Mouse (Mus musculus) embryo, embryonic 10.5 days (tissue): ENCODE measurements around the gene Nup133.
"Not testable (repeated sequence)": the region's sequence is repeated elsewhere in the genome, so short reads cannot be mapped to it uniquely, and the experiment has no call there.

Source experiments
- DNase-seq: peaks from one replicate; pipeline ENCODE4 v3.0.0-alpha.2; 2015; ENCODE audit warnings: low spot score

Nup133 gene

DNA sequence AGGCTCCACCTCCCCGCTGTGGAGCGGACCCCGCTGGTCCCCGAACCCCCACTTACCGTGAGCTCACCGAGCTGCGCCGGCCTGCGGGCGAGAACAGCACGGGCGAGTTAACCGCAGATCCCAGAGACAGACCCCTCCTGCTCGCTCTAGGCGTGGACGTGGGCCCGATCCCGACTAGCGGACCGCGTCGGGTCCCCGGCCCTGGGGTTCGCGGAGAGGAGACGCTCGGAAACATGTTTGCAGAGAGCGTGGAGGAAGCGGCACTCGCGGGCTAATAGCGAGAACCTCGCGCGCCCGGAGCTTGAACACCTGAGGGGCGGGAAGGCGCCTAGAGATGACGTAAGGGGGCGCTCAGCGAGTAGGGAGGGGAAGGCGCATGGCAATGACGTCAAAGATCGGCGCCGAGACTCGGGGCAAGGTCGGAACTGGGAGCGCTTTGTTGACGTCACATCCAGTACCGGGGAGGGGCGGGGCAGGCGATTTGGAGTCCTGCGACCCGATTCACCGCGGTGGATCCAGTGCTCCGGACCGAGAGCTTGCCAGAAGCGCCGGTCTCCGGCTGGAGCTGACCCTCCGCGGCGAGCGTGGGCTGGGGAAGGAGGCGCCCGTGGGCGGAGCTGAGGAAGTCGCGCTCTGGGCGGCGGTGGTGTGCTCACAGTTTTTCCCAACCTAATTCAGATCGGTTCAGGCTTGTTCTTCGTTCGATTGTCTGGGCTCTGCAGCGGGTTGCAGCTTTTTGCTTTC, at the start of gene Nup133:
Gene Nup133, minus strand, starts transcription at position 324 of the 744 bp plus-strand sequence.
- peak; percentile 99 for DNase-seq

DNA sequence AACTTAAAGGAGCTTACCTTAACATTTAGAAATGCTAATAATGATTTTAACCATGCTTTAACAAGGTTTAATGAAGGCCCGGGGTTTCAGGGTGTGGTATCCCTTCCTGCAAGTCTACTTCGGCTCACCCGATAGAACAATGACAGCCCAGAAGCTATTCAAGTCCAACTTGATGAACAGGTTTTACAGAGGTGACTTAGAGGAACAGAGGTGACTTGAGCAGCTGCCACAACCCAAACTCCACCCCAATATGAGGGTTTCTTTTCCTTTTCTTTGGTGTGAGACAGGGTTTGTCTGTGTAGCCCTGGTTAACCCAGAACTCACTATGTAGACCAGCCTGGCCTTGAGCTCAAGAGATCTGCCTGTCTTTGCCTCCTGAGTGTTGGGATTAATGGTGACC, 44.9 kb upstream of the Nup133 start:
- no peak for DNase-seq

DNA sequence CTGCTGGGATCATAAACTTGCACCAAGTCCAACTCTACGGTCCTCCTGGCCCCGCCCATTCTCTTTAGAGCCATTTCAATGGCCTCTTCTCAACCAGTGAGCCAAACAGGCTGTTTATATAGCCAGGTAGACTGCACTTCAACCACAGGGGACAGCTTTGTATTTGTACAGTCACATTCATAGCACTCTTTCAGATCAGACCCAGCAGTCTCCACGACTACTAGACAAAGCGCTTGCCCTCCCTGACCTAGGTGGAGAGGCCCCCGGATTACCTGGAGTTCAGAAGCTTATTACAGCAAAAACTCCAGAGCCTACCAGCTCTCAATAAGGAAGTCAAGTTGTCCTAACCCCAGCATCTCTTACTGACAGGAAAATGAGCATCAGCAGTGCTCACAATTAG, 44.5 kb upstream of the Nup133 start:
- no peak for DNase-seq

DNA sequence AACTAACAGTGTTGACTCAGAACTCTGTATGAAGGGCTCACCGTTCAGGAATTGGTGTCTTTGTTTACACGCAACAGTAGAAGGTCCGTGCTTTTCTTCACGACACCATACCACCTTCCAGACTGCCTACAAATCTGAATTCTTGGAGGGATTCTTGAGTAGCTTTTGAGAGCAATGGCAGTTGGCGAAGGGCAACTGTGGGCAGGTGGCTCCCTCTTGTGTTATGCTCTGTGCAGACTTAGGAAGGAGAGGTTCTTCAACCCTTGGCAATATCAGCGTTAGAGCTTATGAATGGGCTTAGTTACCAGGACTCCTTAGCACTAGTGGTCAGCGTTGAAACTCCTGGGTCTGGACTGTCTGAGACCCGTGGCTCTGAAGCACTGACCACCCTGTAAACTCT, 43.5 kb upstream of the Nup133 start:
- no peak for DNase-seq

DNA sequence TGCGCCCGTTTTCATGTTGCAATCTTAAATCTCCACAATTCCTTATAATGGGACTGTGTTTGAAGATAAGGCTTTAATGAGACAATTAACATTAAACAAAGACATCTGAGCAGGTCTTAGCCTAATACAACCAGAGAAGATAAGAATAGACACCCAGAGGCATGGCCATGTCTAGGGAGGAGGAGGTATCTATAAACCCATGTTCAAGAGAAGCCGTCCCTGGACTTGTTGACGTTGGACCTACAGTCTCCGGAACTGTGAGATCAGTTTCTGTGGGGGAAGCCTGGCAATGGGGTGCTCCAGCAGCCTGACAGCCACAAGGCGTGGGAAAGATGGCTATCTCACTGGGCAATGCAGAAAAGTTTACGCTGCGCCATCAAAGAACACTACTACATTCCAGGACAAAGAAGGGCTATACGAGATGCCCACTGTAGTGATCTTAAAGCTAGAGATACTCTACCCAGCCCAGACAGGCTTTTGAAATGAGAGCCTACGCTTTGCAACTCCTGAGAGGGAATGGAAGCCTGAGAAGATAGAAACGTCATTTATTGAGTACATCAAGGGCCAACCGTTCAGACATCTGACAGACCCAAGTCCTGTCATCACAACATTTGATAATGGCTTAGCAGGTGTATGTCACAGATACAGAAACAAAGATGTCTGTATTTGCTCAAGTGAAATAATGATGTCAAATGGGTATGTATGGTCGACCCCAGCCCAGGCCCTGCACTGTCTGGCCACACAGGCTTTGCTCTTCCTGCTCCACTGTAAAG, 41.4 kb upstream of the Nup133 start:
- DNase-seq: no peak

DNA sequence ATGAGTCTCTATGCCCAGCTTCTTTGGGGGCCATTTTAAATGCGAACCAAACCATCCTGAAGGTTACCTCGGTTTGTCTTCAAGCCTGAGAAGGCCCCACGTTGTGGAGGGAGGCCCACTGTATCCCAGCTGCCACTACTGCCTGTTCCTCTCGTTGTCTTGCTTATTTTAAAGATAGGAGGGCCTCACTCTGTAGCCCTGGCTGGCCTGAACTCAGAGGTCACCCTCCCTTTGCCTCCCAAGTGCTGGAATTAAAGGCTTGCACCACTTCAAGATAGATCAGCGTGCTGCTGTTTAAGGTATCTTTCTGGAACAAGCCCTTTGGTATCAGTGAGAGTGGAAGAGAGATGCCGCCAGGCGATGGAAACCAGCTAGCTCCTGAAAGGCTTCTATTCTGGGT, 40.1 kb upstream of the Nup133 start:
- DNase-seq: no peak

DNA sequence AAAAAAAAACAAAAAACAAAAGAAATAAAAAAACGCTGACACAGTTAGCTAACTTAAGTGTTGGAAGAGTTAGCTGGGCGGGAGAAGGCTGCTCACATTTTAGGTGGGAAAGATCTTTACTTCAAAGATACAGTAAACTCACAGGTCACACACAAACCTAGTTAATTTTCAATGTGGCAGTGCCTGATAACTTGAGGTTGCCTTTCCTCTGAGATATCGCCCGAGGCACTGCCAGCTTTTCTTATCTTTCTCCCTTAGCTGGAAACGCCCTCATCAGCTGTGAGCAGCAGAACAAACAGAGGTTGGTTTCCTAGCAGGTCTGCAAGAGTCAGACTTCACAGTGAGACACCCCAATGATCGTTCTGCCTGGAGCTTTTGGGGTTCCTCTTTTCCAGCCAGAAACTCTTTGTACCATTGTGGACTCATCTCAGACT, 39.6 kb upstream of the Nup133 start:
- peak; percentile 9 for DNase-seq

DNA sequence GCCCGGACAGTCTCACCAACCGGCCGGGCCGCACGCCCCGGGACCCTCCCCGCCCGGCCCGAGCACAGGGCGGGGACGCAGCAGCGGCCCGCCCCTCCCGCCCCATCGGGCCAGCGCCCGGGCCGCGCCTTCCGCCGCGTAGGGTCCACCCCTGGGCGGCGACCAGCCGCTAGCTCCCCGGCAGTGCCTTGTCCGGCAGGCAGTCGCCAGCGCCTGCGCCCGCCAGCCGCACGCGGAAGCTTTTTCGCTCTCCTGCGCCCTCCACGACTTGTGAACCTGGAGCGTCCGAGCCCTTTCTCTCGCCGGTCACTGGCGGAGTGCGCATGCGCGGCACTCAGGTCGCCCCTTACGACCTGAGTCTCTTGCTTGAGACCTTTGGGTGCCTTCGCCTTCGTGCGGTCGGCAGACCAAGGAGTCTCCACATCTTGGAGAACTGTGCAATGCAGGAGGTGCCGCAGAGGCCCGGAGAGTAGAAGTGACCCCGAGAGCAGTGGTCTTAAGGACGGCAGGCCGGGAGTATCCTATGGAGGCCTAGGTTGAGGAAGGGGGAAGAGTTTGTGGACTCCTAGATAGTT, 33.8 kb upstream of the Nup133 start, which contains the start of gene Abcb10:
Gene Abcb10, minus strand, starts transcription at position 297 of the 575 bp plus-strand sequence.
- DNase-seq: peak; percentile 92

DNA sequence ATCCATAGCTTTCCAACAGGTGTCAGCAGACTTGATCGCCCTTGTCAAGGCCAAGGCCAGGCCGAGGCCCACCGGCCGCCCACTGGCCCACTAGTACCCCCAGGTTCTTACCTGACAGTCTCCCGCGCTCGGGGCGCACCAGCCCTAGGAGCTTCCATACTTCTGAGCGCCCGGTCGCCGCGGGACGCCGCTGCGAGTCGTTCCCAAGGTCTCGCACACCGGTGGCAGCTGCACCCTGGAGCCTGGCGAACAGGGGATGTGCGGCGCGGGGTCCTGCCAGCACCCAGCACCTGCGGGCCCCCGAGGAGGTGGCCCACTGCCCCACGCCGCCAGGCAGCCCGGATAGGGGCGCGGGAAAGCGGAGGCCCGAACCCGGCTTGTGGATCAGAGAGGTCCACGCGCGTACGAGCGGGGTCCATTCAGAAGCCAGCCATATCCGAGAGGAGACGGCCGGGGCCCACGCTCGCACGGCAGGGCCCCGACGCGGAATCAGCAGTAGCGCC, 33.3 kb upstream of the Nup133 start:
- peak; percentile 43 for DNase-seq

DNA sequence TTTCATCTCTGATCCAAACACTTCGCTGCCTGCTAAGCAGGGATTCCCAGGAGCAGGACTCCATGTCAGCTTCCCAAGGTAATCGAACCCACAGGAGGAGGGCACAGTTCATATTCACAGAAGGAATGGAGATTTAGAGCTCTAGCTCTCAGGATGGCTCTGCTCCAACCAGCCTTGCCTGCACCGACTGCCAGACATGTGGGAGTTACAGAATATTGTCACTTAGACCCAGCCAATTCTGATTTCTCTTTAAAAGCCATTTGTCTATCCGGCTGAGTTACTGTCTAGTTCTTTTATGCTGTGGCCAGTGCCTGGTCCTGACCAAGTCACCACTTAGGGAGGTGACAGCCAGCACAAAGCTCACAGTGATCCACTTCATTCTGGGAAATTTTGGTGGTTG, 32.6 kb upstream of the Nup133 start:
- no peak for DNase-seq

DNA sequence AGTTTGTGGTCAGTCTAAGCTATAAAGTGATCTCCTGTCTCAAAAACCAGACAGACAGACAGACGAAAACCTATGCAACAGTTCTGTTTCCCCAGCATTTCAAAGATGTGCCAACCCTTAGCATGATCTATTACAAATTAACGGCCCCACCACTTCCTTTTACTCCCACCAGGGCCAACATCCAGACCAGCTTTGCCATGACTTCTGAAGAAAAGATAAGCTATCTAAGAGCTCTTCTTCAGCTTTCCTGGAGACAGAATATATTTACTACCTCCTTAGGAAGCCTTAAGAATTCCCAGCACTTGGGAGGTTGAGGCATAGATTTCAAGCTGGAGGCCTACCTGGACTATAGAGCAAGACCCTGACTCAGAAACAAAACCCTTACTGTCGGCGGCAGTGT, 31.2 kb upstream of the Nup133 start:
- DNase-seq: no peak

DNA sequence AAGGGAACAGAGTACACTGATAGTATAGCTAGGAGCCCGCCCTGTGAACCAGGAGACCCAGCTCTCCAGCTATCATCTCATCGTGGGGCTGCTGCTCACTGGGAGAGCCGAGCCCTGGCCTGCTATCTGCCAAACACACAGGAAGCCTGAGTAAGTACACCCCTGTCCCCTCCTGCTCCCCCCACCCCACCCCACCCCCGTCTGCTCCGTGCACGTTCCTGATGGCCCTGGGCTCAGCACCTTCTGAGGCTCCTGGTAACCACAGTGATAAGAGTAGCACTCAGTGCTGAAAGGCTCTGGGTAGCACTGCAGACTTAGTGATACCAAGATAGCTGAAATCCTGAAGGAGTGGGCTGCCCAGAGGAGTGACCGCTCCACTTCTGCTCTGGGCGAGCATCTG, 29.9 kb upstream of the Nup133 start:
- DNase-seq: no peak

DNA sequence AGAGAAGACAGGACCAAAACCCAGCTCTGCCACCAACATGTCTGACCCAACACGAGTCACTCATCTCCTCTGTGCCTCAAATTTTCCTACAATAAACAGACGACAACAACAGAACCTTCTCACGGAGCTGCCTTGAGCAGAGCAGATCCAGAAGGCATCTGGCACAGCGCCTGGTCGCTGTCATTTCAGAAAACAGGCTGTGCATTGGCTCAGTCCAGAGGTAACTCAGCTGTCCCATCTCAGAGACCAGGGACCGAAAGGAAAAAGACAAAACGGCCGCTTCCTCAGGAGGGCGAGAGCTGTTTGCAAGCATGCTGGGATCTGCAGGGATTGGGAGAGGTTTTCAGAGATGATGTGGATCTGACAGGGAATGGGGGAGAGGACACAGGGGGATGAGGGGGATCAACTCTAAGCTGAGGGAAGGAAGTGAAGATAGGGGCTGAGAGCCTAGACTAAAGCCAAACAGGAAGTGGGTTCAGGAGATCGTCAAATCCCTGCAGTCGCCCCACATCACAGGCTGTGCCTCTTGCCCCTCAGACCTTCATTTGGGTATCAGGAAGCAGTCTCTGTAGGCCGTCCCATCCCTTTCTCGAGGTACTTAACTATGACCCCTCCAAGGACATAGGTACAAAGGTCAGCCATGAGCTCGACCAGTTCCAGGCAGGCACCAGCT, 29.2 kb upstream of the Nup133 start:
- no peak for DNase-seq

DNA sequence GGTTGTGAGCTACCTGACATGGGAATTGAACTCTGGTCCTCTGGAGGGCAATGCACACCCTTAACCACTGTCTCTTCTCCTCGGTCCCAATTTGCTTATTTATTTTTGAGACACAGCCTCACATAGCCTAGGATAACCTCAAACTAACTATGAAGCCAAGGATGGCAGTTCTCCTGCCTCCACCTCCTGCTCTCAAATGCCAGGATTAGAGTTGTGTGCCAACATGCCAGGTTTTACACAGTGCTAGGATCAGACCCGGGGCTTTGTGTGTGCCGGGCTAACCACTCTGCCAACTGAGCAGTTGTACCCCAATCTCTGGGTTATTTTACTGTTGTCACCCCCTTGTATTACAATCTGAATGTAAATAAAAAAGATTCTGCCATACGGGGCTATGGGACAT, 28.4 kb upstream of the Nup133 start:
- DNase-seq: no peak

DNA sequence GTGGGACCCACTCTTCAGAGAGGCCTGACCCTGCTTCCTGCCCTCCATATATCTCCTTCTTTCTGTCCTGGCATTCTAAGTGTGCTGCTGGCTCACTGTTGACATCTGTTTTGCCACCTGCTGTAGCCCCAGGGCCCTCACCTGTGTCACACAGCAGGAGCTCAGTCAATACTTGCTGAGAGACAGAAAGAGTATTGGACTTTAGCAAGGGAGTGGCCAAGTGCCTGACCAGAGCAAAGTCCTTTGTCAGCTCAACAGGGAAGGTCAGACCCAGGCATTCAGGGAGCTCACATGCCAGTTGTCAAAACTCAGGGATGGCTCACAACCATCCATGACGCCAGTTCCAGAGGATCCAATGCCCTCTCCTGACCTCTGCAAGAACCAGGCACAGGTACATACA, 24.4 kb upstream of the Nup133 start:
- DNase-seq: no peak

DNA sequence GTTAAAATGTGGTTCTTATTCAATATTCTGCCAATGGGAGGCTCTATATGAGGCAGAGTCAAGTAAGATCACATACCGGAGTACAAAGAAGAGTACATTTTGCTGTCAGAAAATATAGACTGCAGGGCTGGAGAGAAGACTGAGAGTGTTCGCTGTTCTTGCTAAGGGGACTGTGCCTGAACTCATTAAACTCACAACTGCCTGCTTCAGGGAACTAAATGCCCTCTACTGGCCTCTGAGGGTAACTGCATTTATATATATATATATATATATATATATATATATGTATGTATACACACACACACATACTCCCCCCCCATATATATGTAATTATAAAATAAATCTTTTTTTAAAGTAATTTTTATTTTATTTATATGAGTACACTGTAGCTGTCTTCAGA, 17.8 kb upstream of the Nup133 start:
- DNase-seq: peak; percentile 48

DNA sequence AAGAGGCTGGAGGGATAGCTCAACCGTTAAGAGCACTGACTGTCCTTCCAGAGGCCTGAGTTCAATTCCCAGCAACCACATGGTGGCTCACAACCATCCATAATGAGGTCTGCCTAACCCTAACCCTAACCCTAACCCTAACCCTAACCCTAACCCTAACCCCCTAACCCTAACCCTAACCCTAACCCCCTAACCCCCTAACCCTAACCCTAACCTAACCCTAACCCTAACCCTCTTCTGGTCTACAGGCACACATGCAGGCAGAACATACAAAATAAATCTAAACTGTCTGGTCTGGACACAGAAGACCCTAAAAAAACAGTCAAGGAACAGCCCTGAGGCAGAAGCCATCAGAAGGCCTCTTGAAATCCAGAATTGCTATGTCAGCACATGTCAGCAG, 12.3 kb upstream of the Nup133 start:
- DNase-seq: no peak

DNA sequence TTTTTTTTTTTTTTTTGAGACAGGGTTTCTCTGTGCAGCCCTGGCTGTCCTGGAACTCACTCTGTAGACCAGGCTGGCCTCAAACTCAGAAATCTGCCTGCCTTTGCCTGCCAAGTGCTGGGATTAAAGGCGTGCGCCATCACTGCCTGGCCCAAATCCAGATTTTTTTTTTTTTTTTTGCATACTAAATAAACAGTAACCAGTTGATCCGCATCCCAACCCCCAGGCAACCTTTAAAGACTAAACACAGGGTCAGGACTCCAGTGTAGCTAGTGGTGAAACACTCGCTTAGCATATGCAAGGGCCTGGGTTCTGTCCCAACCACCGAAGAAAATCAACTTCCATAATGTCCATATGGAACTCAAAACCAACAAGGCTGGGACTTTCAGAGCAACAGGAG, 11.5 kb upstream of the Nup133 start:
- not testable (repeated sequence) for DNase-seq

DNA sequence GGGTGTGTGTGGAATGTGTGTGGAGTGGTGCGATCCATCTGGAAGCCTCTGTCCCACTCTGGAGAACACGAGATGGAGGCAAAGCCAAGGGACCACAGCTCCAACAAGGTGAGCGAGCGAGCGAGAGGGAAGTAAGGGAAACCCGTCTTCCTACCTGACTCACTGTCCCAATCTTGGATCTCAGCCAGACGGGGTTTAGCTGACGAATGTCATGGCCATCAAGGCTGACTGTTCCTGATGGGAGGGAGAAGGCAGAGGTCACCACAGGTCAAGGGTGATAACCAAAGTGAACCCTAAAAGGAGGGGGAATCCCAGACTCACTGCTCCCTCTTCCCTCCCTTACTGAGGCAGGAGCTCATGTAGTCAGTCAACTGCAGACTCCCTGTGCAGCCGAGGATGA, 11.0 kb upstream of the Nup133 start:
- DNase-seq: no peak

DNA sequence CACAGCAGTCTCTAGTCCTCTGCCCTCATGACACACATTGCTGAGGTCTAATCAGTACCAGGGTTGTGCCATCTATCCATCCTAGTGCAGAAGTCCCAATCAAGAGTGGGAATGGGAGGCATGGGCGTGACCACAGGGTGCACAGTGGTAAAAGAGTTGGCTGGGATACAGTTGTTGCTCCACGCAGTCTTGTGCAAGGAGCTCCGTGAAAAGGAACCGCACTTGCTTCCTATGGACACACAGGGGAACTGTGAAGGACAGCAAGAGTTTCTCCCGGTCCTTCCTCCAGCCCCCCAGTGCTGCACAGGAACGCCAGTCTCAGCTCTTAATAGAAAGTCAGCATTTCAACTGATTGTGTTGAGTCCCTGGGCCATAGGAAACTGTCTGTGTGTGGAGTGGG, 10.4 kb upstream of the Nup133 start:
- no peak for DNase-seq

DNA sequence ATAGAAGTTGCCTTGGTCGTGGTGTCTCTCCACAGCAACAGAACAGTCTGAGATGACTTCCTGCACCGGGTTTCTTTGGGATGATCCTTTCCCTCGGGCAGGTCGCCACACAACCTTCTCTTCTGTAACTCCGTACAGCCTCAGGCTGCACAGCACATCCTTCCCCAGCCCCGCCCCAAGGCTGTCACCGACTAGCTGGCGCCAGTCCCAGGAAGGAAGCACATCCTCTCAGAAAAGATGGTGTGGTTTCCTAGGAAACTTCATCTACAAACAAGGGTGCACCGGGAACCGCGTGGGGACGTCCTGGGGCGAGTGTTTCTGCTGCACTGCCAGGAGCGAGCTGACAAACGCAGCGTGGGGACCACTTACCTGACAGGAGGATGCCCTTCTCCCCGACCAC, 9.1 kb upstream of the Nup133 start:
- no peak for DNase-seq

DNA sequence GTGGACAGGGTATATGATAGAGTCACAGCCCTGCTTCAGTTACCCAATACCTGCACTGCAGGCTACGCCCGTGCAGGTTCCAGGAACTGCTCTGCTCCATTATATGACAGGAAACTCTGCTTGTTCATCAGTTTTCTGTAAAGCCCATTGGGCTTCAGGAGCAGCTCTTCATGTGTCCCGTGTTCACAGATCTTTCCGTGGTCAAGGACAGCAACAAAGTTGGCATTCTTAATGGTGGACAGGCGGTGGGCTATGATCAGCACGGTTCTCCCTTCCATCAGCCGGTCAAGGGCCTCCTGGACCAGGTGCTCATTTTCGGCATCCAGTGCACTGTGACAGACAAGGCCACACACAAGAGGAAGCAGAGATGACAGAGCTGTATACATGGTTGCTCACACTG, 5.2 kb upstream of the Nup133 start:
- DNase-seq: no peak
